Mouse (Mus musculus): ENCODE results near the gene Ccdc13. TPM values are rescaled to one million over a fixed set of nuclear protein-coding genes. Genes with fewer than 3 reads are reported as not detected.

Gene Ccdc13
- polyA plus RNA-seq, 1 experiment: 0.01 TPM

GRCm38 (mm10) chr9:121877052-121877740, 37.9 kb upstream of the Ccdc13 start:
- Histone ChIP-seq H3K4me2 (ENCODE audit: low read depth) (no peak overlapping the region), H3K79me2 (ENCODE audit: control insufficient read depth, insufficient read depth) (no peaks in the 10 kb centered on the region), H3K4me3 (no peak overlapping the region), H3K27me3 (ENCODE audit: control insufficient read depth, insufficient read depth, insufficient read length) (peaks cover 7% of the 10 kb centered on the region), H3K36me3 (ENCODE audit: control insufficient read depth, insufficient read depth) (no peaks in the 10 kb centered on the region), H3ac (ENCODE audit: control insufficient read depth, insufficient read length) (no peak overlapping the region)
- TF ChIP-seq TCF3 (IDR thresholded peaks at IDR 0.05; ENCODE audit: insufficient read length, low read depth): no peak

- Histone ChIP-seq H3K79me2 (ENCODE audit: control insufficient read depth, insufficient read depth) (no peaks in the 10 kb centered on the region), H3K27me3 (ENCODE audit: control insufficient read depth, insufficient read depth, insufficient read length) (peaks cover 20% of the 10 kb centered on the region), H3K4me2 (ENCODE audit: low read depth) (no peak overlapping the region), H3ac (ENCODE audit: control insufficient read depth, insufficient read length) (no peak overlapping the region), H3K36me3 (ENCODE audit: control insufficient read depth, insufficient read depth) (no peaks in the 10 kb centered on the region), H3K4me3 (no peak overlapping the region)
- TF ChIP-seq TCF12 (IDR thresholded peaks at IDR 0.05; ENCODE audit: insufficient read depth, poor library complexity, severe bottlenecking): no peak
- no peak for TF ChIP-seq POLR2A (IDR thresholded peaks at IDR 0.05; ENCODE audit: insufficient read length, low read depth)
- TF ChIP-seq REST (IDR thresholded peaks at IDR 0.05; ENCODE audit: insufficient read depth, insufficient read length): no peak
- TF ChIP-seq MAX (IDR thresholded peaks at IDR 0.05; ENCODE audit: low read depth): no peak
- no peak for TF ChIP-seq MYOG (IDR thresholded peaks at IDR 0.05; ENCODE audit: control insufficient read depth in 1 of 3, insufficient read depth in 1 of 3, insufficient read length in 2 of 3, low read depth in 2 of 3)
- TF ChIP-seq SRF (IDR thresholded peaks at IDR 0.05; ENCODE audit: control insufficient read depth, insufficient read length, low read depth): no peak
- TF ChIP-seq POLR2AphosphoS2 (IDR thresholded peaks at IDR 0.05; ENCODE audit: insufficient read length, low read depth): no peak
- TF ChIP-seq MYOD1 (IDR thresholded peaks at IDR 0.05; ENCODE audit: control insufficient read depth in 1 of 3, insufficient read length in 2 of 3, low read depth in 2 of 3): no peak
- TF ChIP-seq USF1 (IDR thresholded peaks at IDR 0.05; ENCODE audit: low read depth): no peak
- no peak for TF ChIP-seq TCF3 (IDR thresholded peaks at IDR 0.05; ENCODE audit: insufficient read length, low read depth)
- no peak for TF ChIP-seq CEBPB (IDR thresholded peaks at IDR 0.05; ENCODE audit: insufficient read depth, poor library complexity, severe bottlenecking)
- no peak for TF ChIP-seq E2F4 (IDR thresholded peaks at IDR 0.05; ENCODE audit: insufficient read depth)
These were observed 34.3 kb upstream of the Ccdc13 start for GRCm38 (mm10) chr9:121873578-121873977.

- TF ChIP-seq POLR2AphosphoS2 (IDR thresholded peaks at IDR 0.05; ENCODE audit: insufficient read length, low read depth) (no peak), USF1 (IDR thresholded peaks at IDR 0.05; ENCODE audit: low read depth) (no peak), SRF (IDR thresholded peaks at IDR 0.05; ENCODE audit: control insufficient read depth, insufficient read length, low read depth) (no peak), E2F4 (IDR thresholded peaks at IDR 0.05; ENCODE audit: insufficient read depth) (no peak), POLR2A (IDR thresholded peaks at IDR 0.05; ENCODE audit: insufficient read length, low read depth) (no peak), MYOD1 (IDR thresholded peaks at IDR 0.05; ENCODE audit: control insufficient read depth in 1 of 3, insufficient read length in 2 of 3, low read depth in 2 of 3) (no peak), MYOG (IDR thresholded peaks at IDR 0.05; ENCODE audit: control insufficient read depth in 1 of 3, insufficient read depth in 1 of 3, insufficient read length in 2 of 3, low read depth in 2 of 3) (no peak), CEBPB (IDR thresholded peaks at IDR 0.05; ENCODE audit: insufficient read depth, poor library complexity, severe bottlenecking) (no peak), REST (IDR thresholded peaks at IDR 0.05; ENCODE audit: insufficient read depth, insufficient read length) (no peak)
- Histone ChIP-seq H3K4me3 (no peak overlapping the region), H3K27me3 (ENCODE audit: control insufficient read depth, insufficient read depth, insufficient read length) (peaks cover 23% of the 10 kb centered on the region), H3K4me2 (ENCODE audit: low read depth) (no peak overlapping the region), H3ac (ENCODE audit: control insufficient read depth, insufficient read length) (no peak overlapping the region), H3K36me3 (ENCODE audit: control insufficient read depth, insufficient read depth) (no peaks in the 10 kb centered on the region), H3K79me2 (ENCODE audit: control insufficient read depth, insufficient read depth) (no peaks in the 10 kb centered on the region)
These were observed 32.9 kb upstream of the Ccdc13 start for GRCm38 (mm10) chr9:121872062-121872683.

- no peak overlapping the region for H3ac ChIP-seq (ENCODE audit: control insufficient read depth, insufficient read length)
- H3K4me2 ChIP-seq (ENCODE audit: low read depth): no peak overlapping the region
- no peak for TF ChIP-seq MAX (IDR thresholded peaks at IDR 0.05; ENCODE audit: low read depth)
- TF ChIP-seq CEBPB (IDR thresholded peaks at IDR 0.05; ENCODE audit: insufficient read depth, poor library complexity, severe bottlenecking): no peak
- TF ChIP-seq TCF12 (IDR thresholded peaks at IDR 0.05; ENCODE audit: insufficient read depth, poor library complexity, severe bottlenecking): no peak
- no peak for TF ChIP-seq SRF (IDR thresholded peaks at IDR 0.05; ENCODE audit: control insufficient read depth, insufficient read length, low read depth)
- no peak for TF ChIP-seq E2F4 (IDR thresholded peaks at IDR 0.05; ENCODE audit: insufficient read depth)
- no peak for TF ChIP-seq MYOD1 (IDR thresholded peaks at IDR 0.05; ENCODE audit: control insufficient read depth in 1 of 3, insufficient read length in 2 of 3, low read depth in 2 of 3)
- no peaks in the 10 kb centered on the region for H3K79me2 ChIP-seq (ENCODE audit: control insufficient read depth, insufficient read depth)
- peaks cover 27% of the 10 kb centered on the region for H3K27me3 ChIP-seq (ENCODE audit: control insufficient read depth, insufficient read depth, insufficient read length)
- no peaks in the 10 kb centered on the region for H3K36me3 ChIP-seq (ENCODE audit: control insufficient read depth, insufficient read depth)
- H3K4me3 ChIP-seq: no peak overlapping the region
These were observed 30.8 kb upstream of the Ccdc13 start for GRCm38 (mm10) chr9:121869973-121870515.

GRCm38 (mm10) chr9:121869432-121869831, 30.2 kb upstream of the Ccdc13 start:
- Histone ChIP-seq H3K27me3 (ENCODE audit: control insufficient read depth, insufficient read depth, insufficient read length) (peaks cover 27% of the 10 kb centered on the region), H3K4me3 (no peak overlapping the region), H3K79me2 (ENCODE audit: control insufficient read depth, insufficient read depth) (no peaks in the 10 kb centered on the region), H3K4me2 (ENCODE audit: low read depth) (no peak overlapping the region), H3K36me3 (ENCODE audit: control insufficient read depth, insufficient read depth) (no peaks in the 10 kb centered on the region), H3ac (ENCODE audit: control insufficient read depth, insufficient read length) (no peak overlapping the region)
- TF ChIP-seq CEBPB (IDR thresholded peaks at IDR 0.05; ENCODE audit: insufficient read depth, poor library complexity, severe bottlenecking) (no peak), TCF12 (IDR thresholded peaks at IDR 0.05; ENCODE audit: insufficient read depth, poor library complexity, severe bottlenecking) (no peak), MAX (IDR thresholded peaks at IDR 0.05; ENCODE audit: low read depth) (no peak), MYOG (IDR thresholded peaks at IDR 0.05; ENCODE audit: control insufficient read depth in 1 of 3, insufficient read depth in 1 of 3, insufficient read length in 2 of 3, low read depth in 2 of 3) (no peak), MYOD1 (IDR thresholded peaks at IDR 0.05; ENCODE audit: control insufficient read depth in 1 of 3, insufficient read length in 2 of 3, low read depth in 2 of 3) (no peak)

Measured in myocyte (in vitro differentiated cells).